Mouse (Mus musculus): ENCODE measurements around the gene Hikeshi. TPM values are rescaled to one million over a fixed set of nuclear protein-coding genes. Genes with fewer than 3 reads are reported as not detected.

Gene Hikeshi
- 65.4 and 65.9 TPM in 2 replicates for polyA plus RNA-seq (2012; rRNA removed)

- peak; percentile 71 for DNase-seq (ENCODE audit: low spot score)
Measured at GRCm38 (mm10) chr7:89940571-89941463, at the start of gene Hikeshi. Gene Hikeshi (minus strand): TSS chr7:89941204.

- no peak for DNase-seq (ENCODE audit: low spot score)
Measured at GRCm38 (mm10) chr7:89984421-89984820, 43.4 kb upstream of the Hikeshi start.

- DNase-seq (ENCODE audit: low spot score) = no peak
Measured at GRCm38 (mm10) chr7:89983441-89983840, 42.4 kb upstream of the Hikeshi start.

- DNase-seq (ENCODE audit: low spot score) = no peak
Measured at GRCm38 (mm10) chr7:89981557-89981956, 40.6 kb upstream of the Hikeshi start.

- DNase-seq (ENCODE audit: low spot score) = peak; percentile 92
Measured at GRCm38 (mm10) chr7:89980485-89981422, 39.8 kb upstream of the Hikeshi start, which contains the start of gene Eed. Gene Eed (minus strand): TSS chr7:89980983.

GRCm38 (mm10) chr7:89980133-89980484, 39.1 kb upstream of the Hikeshi start:
- no peak for DNase-seq (ENCODE audit: low spot score)

GRCm38 (mm10) chr7:89979432-89980130, 38.6 kb upstream of the Hikeshi start:
- no peak for DNase-seq (ENCODE audit: low spot score)

GRCm38 (mm10) chr7:89976796-89977195, 35.8 kb upstream of the Hikeshi start:
- no peak for DNase-seq (ENCODE audit: low spot score)

GRCm38 (mm10) chr7:89975571-89975970, 34.6 kb upstream of the Hikeshi start:
- no peak for DNase-seq (ENCODE audit: low spot score)

GRCm38 (mm10) chr7:89967235-89967634, 26.2 kb upstream of the Hikeshi start:
- no peak for DNase-seq (ENCODE audit: low spot score)

GRCm38 (mm10) chr7:89966771-89967170, 25.8 kb upstream of the Hikeshi start:
- DNase-seq (ENCODE audit: low spot score) = no peak

- DNase-seq (ENCODE audit: low spot score) = no peak
Measured at GRCm38 (mm10) chr7:89963135-89963534, 22.1 kb upstream of the Hikeshi start.

GRCm38 (mm10) chr7:89957300-89957699, 16.3 kb upstream of the Hikeshi start:
- no peak for DNase-seq (ENCODE audit: low spot score)

- no peak for DNase-seq (ENCODE audit: low spot score)
Measured at GRCm38 (mm10) chr7:89954261-89954660, 13.3 kb upstream of the Hikeshi start.

GRCm38 (mm10) chr7:89949403-89949802, 8.4 kb upstream of the Hikeshi start:
- DNase-seq (ENCODE audit: low spot score) = no peak

- no peak for DNase-seq (ENCODE audit: low spot score)
Measured at GRCm38 (mm10) chr7:89948026-89948425, 7.0 kb upstream of the Hikeshi start.

- DNase-seq (ENCODE audit: low spot score) = no peak
Measured at GRCm38 (mm10) chr7:89939497-89940353, 1.3 kb downstream of the Hikeshi start.

- DNase-seq (ENCODE audit: low spot score) = no peak
Measured at GRCm38 (mm10) chr7:89923441-89924180, 17.4 kb downstream of the Hikeshi start.

GRCm38 (mm10) chr7:89917776-89918175, 23.2 kb downstream of the Hikeshi start:
- DNase-seq (ENCODE audit: low spot score) = no peak

GRCm38 (mm10) chr7:89916711-89917110, 24.3 kb downstream of the Hikeshi start:
- no peak for DNase-seq (ENCODE audit: low spot score)
